Comparison of ENCODE assay signal across 8 mouse cellular contexts in genomic region chr6:48675931-48676859, GRCm38 (mm10). TPM values are rescaled to one million over a fixed set of nuclear protein-coding genes. Genes with fewer than 3 reads are reported as not detected.
DNase-seq lines count a peak whose midpoint lies in the region; ATAC-seq and TF ChIP-seq lines count a peak whose summit lies in the region.
"Had no signal": no experiment of that assay in that cellular context is flagged by ENCODE, and none has a peak within 500 bp of the region (broad histone marks: within the 10 kb centered on the region; RNA-seq: fewer than 3 reads in every experiment).

Gimap9 (plus strand) TSS chr6:48676129.

- peak within 1 kb of the TSS; percentile 54 for H3K4me2 ChIP-seq in heart, embryonic 14.5 days (ENCODE audit: low read length)
- H3K4me2 ChIP-seq in stomach, embryonic 14.5 days (replicated peaks; ENCODE audit: low read depth, low read length), result peak within 1 kb of the TSS; percentile 36

- no peaks in the 10 kb centered on the region for H3K36me3 ChIP-seq in ES-E14 (ENCODE audit: control insufficient read depth, insufficient read depth, low read length, poor library complexity, severe bottlenecking)
- H3K36me3 ChIP-seq in heart, embryonic 14.5 days (ENCODE audit: control insufficient read depth, insufficient read depth, low read length), result no peaks in the 10 kb centered on the region; the same call in 1 of the 2 replicates
- no peaks in the 10 kb centered on the region for H3K36me3 ChIP-seq in stomach, embryonic 14.5 days (ENCODE audit: control insufficient read depth, insufficient read depth, low read length)

- ATAC-seq in heart, embryonic 14.5 days (ENCODE audit: insufficient number of reproducible peaks, insufficient read depth, low FRiP score, low read depth), result no peak
- peak; percentile 89 for ATAC-seq in megakaryocyte-erythroid progenitor cell, adult 5-6 weeks (replicated peaks; ENCODE audit: low FRiP score, low TSS enrichment, poor library complexity, severe bottlenecking)
- ATAC-seq in stomach, embryonic 14.5 days (ENCODE audit: insufficient number of reproducible peaks, insufficient read depth, low FRiP score, low read depth), result no peak

- peak; percentile 37 for DNase-seq in ES-E14 (ENCODE audit: low read depth, low spot score)
- DNase-seq in c-Kit-positive CD71-positive TER-119-positive erythroid progenitor cells, embryonic 14.5 days (ENCODE audit: low spot score), result peak; percentile 56
- DNase-seq in kidney, postnatal 36 days, result peak; percentile 79 to 82
- no peak for DNase-seq in cerebellum, postnatal 14 days

- in situ Hi-C loops in ES-E14 (cut with MboI; ENCODE audit: low sequenced_read_pairs in 2 of 2, unreplicated experiment in 2 of 2), result no loop called here

- H3K27ac ChIP-seq in ES-E14 (ENCODE audit: insufficient read depth, low read depth, low read length, poor library complexity, severe bottlenecking), result peak within 1 kb of the TSS; percentile 71
- H3K27ac ChIP-seq in heart, embryonic 14.5 days (replicated peaks in 1 of 2; ENCODE audit: control insufficient read depth in 1 of 2, insufficient read depth in 1 of 2, low read depth in 2 of 2, low read length in 2 of 2), result peak within 1 kb of the TSS; percentile 19 to 44; a peak in 1 of 4 replicates
- no peak within 1 kb of the TSS; the same call in 1 of the 2 replicates for H3K27ac ChIP-seq in stomach, embryonic 14.5 days (ENCODE audit: low read length)

- 33% methylated on average over 13 of the region's 13 CpGs for WGBS in heart, embryonic 14.5 days
- 29% methylated on average over 13 of the region's 13 CpGs for WGBS in stomach, embryonic 14.5 days

- no peaks in the 10 kb centered on the region for H3K27me3 ChIP-seq in heart, embryonic 14.5 days (ENCODE audit: control insufficient read depth, insufficient read depth, low read length)
- H3K27me3 ChIP-seq in stomach, embryonic 14.5 days (ENCODE audit: control insufficient read depth, insufficient read depth, low read length), result no peaks in the 10 kb centered on the region

- H3K9me3 ChIP-seq in ES-E14 (ENCODE audit: control insufficient read depth, insufficient read depth, low read depth, low read length), result no peaks in the 10 kb centered on the region
- H3K9me3 ChIP-seq in heart, embryonic 14.5 days (ENCODE audit: control insufficient read depth, low read length), result no peaks in the 10 kb centered on the region
- H3K9me3 ChIP-seq in stomach, embryonic 14.5 days (ENCODE audit: control insufficient read depth, low read depth, low read length), result no peaks in the 10 kb centered on the region

- H3K4me1 ChIP-seq in ES-E14 (ENCODE audit: control insufficient read depth in 2 of 2, insufficient read depth in 2 of 2, low read length in 2 of 2, poor library complexity in 1 of 2), result peaks cover 4 to 14% of the 10 kb centered on the region in 2 experiments
- no peaks in the 10 kb centered on the region; a peak in 1 of 4 replicates for H3K4me1 ChIP-seq in heart, embryonic 14.5 days (ENCODE audit: control insufficient read depth in 2 of 2, insufficient read depth in 2 of 2, low read length in 2 of 2)
- 0 out of 2 replicates have a peak, but pooled peaks cover 2% of the 10 kb centered on the region for H3K4me1 ChIP-seq in stomach, embryonic 14.5 days (ENCODE audit: control insufficient read depth, insufficient read depth, low read length)

- H3K9ac ChIP-seq in ES-E14 (ENCODE audit: insufficient read depth, low read depth, low read length, poor library complexity, severe bottlenecking), result no peak within 1 kb of the TSS; the same call in 1 of the 2 replicates
- peak within 1 kb of the TSS; percentile 60 for H3K9ac ChIP-seq in heart, embryonic 14.5 days (ENCODE audit: low read length)
- H3K9ac ChIP-seq in stomach, embryonic 14.5 days (replicated peaks; ENCODE audit: low read depth, low read length), result no peak within 1 kb of the TSS

- H3K4me3 ChIP-seq in ES-E14 (ENCODE audit: insufficient read depth in 1 of 2, low read depth in 1 of 2, low read length in 2 of 2, poor library complexity in 1 of 2, severe bottlenecking in 1 of 2), result peak within 1 kb of the TSS; percentile 44 to 69
- peak within 1 kb of the TSS; percentile 35 to 50 for H3K4me3 ChIP-seq in heart, embryonic 14.5 days (ENCODE audit: control insufficient read depth in 1 of 2, insufficient read depth in 1 of 2, low read depth in 1 of 2, low read length in 2 of 2)
- peak within 1 kb of the TSS; percentile 26 for H3K4me3 ChIP-seq in stomach, embryonic 14.5 days (ENCODE audit: low read depth, low read length)
- H3K4me3 ChIP-seq: myocyte had no signal

TF ChIP-seq in ES-E14, 5 proteins besides CTCF, POLR2A, EP300 and RAD21:
- TF ChIP-seq MAFK (IDR thresholded peaks at IDR 0.05; ENCODE audit: insufficient read depth, low read depth, low read length), result no peak
- TF ChIP-seq ZNF384 (IDR thresholded peaks at IDR 0.05; ENCODE audit: low read depth, low read length), result no peak
- no peak for TF ChIP-seq CHD2 (IDR thresholded peaks at IDR 0.05; ENCODE audit: low read depth, low read length)
- no peak for TF ChIP-seq HCFC1 (IDR thresholded peaks at IDR 0.05; ENCODE audit: borderline replicate concordance, insufficient read depth, low read length)
- no peak for TF ChIP-seq ZC3H11A (IDR thresholded peaks at IDR 0.05; ENCODE audit: borderline replicate concordance, low read depth, low read length)

RNA-seq across cellular contexts. Expression of gene Gimap9, which starts in this region (rescaled TPM):
- total RNA-seq in ES-E14 (2012; rRNA removed), result 2.9 and 3.4 TPM in 2 replicates
- 5.8 and 6.3 TPM in 2 replicates for polyA plus RNA-seq in heart, embryonic 14.5 days (2014; fragmentation: Nextera tagmentation; extraction: Ambion mirVana)
- total RNA-seq in megakaryocyte-erythroid progenitor cell, adult 5-6 weeks (2014; fragmentation: Nextera tagmentation), result 15.2 and 18.7 TPM in 2 replicates
- 34.5 and 49.2 TPM in 2 replicates for total RNA-seq in megakaryocyte-erythroid progenitor cell, adult 5-6 weeks (2017)
- polyA plus RNA-seq in stomach, embryonic 14.5 days (2014; fragmentation: Nextera tagmentation; extraction: Ambion mirVana), result 6.7 and 8.6 TPM in 2 replicates

Comparison
In these comparisons a context has a peak if more than half of its experiments do, and no peak if none do; other contexts are left out.
1. DNase-seq: peak in ES-E14 (single experiment), c-Kit-positive CD71-positive TER-119-positive erythroid progenitor cells, embryonic 14.5 days (single experiment) and kidney, postnatal 36 days (2 of 2); none in cerebellum, postnatal 14 days (0 of 2).
2. Peak in every context shown above with its lines, with median percentiles within 50 percentile points of each other: H3K4me3 ChIP-seq.